Mouse (Mus musculus): ENCODE measurements around the gene Ptma.

DNA sequence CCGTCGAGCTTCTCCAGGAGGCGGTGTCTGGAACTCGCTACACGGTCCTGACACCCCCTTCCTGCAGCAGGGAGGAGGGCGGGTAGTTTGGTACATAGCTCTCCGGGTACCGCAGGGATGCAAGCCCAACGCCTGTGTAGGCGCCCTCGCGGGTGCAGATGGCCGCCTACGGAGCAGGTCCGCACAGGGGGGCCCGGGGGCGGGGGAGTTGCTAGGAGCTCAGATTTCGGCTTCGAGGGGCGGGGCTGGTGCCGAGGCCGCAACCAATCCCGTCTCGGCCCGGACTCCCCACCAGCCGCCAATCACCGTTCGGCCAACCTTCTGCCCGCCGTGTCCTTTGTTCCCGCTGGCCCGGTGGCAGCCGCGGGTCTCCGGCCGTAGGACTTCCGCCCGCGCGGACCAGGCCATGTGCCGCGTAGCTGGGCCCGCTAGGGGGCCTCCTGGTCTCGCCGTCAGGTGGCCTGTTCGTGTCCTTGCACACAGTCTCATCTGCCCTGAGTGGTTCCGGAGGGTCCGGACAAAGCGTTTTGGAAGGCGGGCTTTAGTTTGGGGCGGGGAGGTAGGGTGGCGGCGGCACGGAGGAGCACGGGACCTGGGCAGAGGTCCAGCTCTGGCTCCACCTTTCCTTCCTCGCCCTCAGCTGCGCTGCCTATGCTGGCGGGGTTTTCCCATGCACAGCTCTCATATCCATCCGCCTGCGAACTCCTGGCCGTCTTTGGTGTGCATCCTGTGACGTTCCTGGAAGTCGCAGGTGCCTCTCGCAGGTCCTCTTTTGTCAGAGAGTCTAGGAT lies 22.4 kb upstream of the Ptma start:
- peak; percentile 56 for TF ChIP-seq POLR2A (IDR thresholded peaks at IDR 0.05; ENCODE audit: low read depth, low read length)
- peak; percentile 60; the same call in 1 of the 2 replicates for TF ChIP-seq CTCF (IDR thresholded peaks at IDR 0.05; ENCODE audit: extremely low read depth, insufficient read length, insufficient replicate concordance, low read depth, low read length)

Data from small intestine, adult 2 months (tissue).